Mouse (Mus musculus): Measurements from ENCODE around the gene Txnrd2. TPM values are rescaled to one million over a fixed set of nuclear protein-coding genes. Genes with fewer than 3 reads are reported as not detected.

Gene Txnrd2
- polyA plus RNA-seq, 1 experiment from 2014 or later: 83.7 TPM

GRCm38 (mm10) chr16:18409776-18410175 lies 16.4 kb upstream of the Txnrd2 start:
- H3K9me3 ChIP-seq (ENCODE audit: control insufficient read depth, low read length): no peaks in the 10 kb centered on the region
- H3K4me1 ChIP-seq (replicated peaks; ENCODE audit: control insufficient read depth, insufficient read depth, low read length): peaks cover 11% of the 10 kb centered on the region
- H3K36me3 ChIP-seq (ENCODE audit: control insufficient read depth, insufficient read depth, low read length): peaks cover 45% of the 10 kb centered on the region
- H3K4me3 ChIP-seq (ENCODE audit: low read depth, low read length): no peak overlapping the region
- WGBS: 84% methylated on average over 4 of the region's 4 CpGs
- H3K9ac ChIP-seq (ENCODE audit: low read depth, low read length): no peak overlapping the region
- no peak overlapping the region for H3K4me2 ChIP-seq
- H3K27ac ChIP-seq (ENCODE audit: low read depth, low read length): no peak overlapping the region
- no peaks in the 10 kb centered on the region for H3K27me3 ChIP-seq (replicated peaks; ENCODE audit: control insufficient read depth, insufficient read depth, low read length)
- DNase-seq (ENCODE audit: low spot score) (no peak), ATAC-seq (replicated peaks; ENCODE audit: low FRiP score) (no peak)

- peaks cover 45% of the 10 kb centered on the region for H3K36me3 ChIP-seq (ENCODE audit: control insufficient read depth, insufficient read depth, low read length)
- H3K27ac ChIP-seq (ENCODE audit: low read depth, low read length): no peak overlapping the region
- no peak for DNase-seq (ENCODE audit: low spot score)
- ATAC-seq (replicated peaks; ENCODE audit: low FRiP score): no peak
- WGBS: 91% methylated on average over 5 of the region's 5 CpGs
- peaks cover 9% of the 10 kb centered on the region for H3K4me1 ChIP-seq (replicated peaks; ENCODE audit: control insufficient read depth, insufficient read depth, low read length)
- no peak overlapping the region for H3K4me3 ChIP-seq (ENCODE audit: low read depth, low read length)
- no peaks in the 10 kb centered on the region for H3K27me3 ChIP-seq (replicated peaks; ENCODE audit: control insufficient read depth, insufficient read depth, low read length)
- no peak overlapping the region for H3K9ac ChIP-seq (ENCODE audit: low read depth, low read length)
- H3K9me3 ChIP-seq (ENCODE audit: control insufficient read depth, low read length): no peaks in the 10 kb centered on the region
- H3K4me2 ChIP-seq: no peak overlapping the region
Observed at GRCm38 (mm10) chr16:18410418-18410817, 15.8 kb upstream of the Txnrd2 start.

GRCm38 (mm10) chr16:18411026-18411649 lies 15.0 kb upstream of the Txnrd2 start:
- 87% methylated on average over 13 of the region's 13 CpGs for WGBS

GRCm38 (mm10) chr16:18411802-18412476 lies 14.2 kb upstream of the Txnrd2 start:
- Histone ChIP-seq H3K36me3 (ENCODE audit: control insufficient read depth, insufficient read depth, low read length) (peaks cover 46% of the 10 kb centered on the region), H3K27ac (ENCODE audit: low read depth, low read length) (0 out of 2 replicates have a peak overlapping the region, but pooled peaks have one; percentile 16), H3K4me2 (no peak overlapping the region), H3K27me3 (replicated peaks; ENCODE audit: control insufficient read depth, insufficient read depth, low read length) (no peaks in the 10 kb centered on the region), H3K9me3 (ENCODE audit: control insufficient read depth, low read length) (no peaks in the 10 kb centered on the region), H3K4me1 (replicated peaks; ENCODE audit: control insufficient read depth, insufficient read depth, low read length) (peaks cover 3% of the 10 kb centered on the region), H3K9ac (ENCODE audit: low read depth, low read length) (no peak overlapping the region), H3K4me3 (ENCODE audit: low read depth, low read length) (no peak overlapping the region)
- DNase-seq (ENCODE audit: low spot score): no peak
- WGBS: 81% methylated on average over 12 of the region's 12 CpGs
- ATAC-seq (replicated peaks; ENCODE audit: low FRiP score): no peak

More at GRCm38 (mm10) chr16:18411026-18411649, 15.0 kb upstream of the Txnrd2 start:
- Histone ChIP-seq H3K27me3 (replicated peaks; ENCODE audit: control insufficient read depth, insufficient read depth, low read length) (no peaks in the 10 kb centered on the region), H3K27ac (ENCODE audit: low read depth, low read length) (0 out of 2 replicates have a peak overlapping the region, but pooled peaks have one; percentile 16), H3K4me3 (ENCODE audit: low read depth, low read length) (no peak overlapping the region), H3K9ac (ENCODE audit: low read depth, low read length) (no peak overlapping the region), H3K4me2 (no peak overlapping the region), H3K4me1 (replicated peaks; ENCODE audit: control insufficient read depth, insufficient read depth, low read length) (peaks cover 3% of the 10 kb centered on the region), H3K36me3 (ENCODE audit: control insufficient read depth, insufficient read depth, low read length) (peaks cover 47% of the 10 kb centered on the region), H3K9me3 (ENCODE audit: control insufficient read depth, low read length) (no peaks in the 10 kb centered on the region)
- ATAC-seq (replicated peaks; ENCODE audit: low FRiP score) (no peak), DNase-seq (ENCODE audit: low spot score) (no peak)

- no peak for ATAC-seq (replicated peaks; ENCODE audit: low FRiP score)
- no peak overlapping the region for H3K4me2 ChIP-seq
- no peaks in the 10 kb centered on the region for H3K27me3 ChIP-seq (replicated peaks; ENCODE audit: control insufficient read depth, insufficient read depth, low read length)
- H3K9me3 ChIP-seq (ENCODE audit: control insufficient read depth, low read length): no peaks in the 10 kb centered on the region
- 80% methylated on average over 7 of the region's 7 CpGs for WGBS
- no peak overlapping the region for H3K4me3 ChIP-seq (ENCODE audit: low read depth, low read length)
- no peak overlapping the region for H3K27ac ChIP-seq (ENCODE audit: low read depth, low read length)
- H3K9ac ChIP-seq (ENCODE audit: low read depth, low read length): no peak overlapping the region
- peaks cover 5% of the 10 kb centered on the region for H3K4me1 ChIP-seq (replicated peaks; ENCODE audit: control insufficient read depth, insufficient read depth, low read length)
- no peak for DNase-seq (ENCODE audit: low spot score)
- H3K36me3 ChIP-seq (ENCODE audit: control insufficient read depth, insufficient read depth, low read length): peaks cover 43% of the 10 kb centered on the region
Observed at GRCm38 (mm10) chr16:18413032-18413816, 13.0 kb upstream of the Txnrd2 start.

GRCm38 (mm10) chr16:18416094-18416761 lies 10.0 kb upstream of the Txnrd2 start:
- no peak for DNase-seq (ENCODE audit: low spot score)
- no peak for ATAC-seq (replicated peaks; ENCODE audit: low FRiP score)
- Histone ChIP-seq H3K4me2 (no peak overlapping the region), H3K4me1 (replicated peaks; ENCODE audit: control insufficient read depth, insufficient read depth, low read length) (peaks cover 21% of the 10 kb centered on the region), H3K27me3 (replicated peaks; ENCODE audit: control insufficient read depth, insufficient read depth, low read length) (no peaks in the 10 kb centered on the region), H3K36me3 (ENCODE audit: control insufficient read depth, insufficient read depth, low read length) (peaks cover 22% of the 10 kb centered on the region; the same call in 1 of the 2 replicates), H3K9ac (ENCODE audit: low read depth, low read length) (no peak overlapping the region), H3K4me3 (ENCODE audit: low read depth, low read length) (no peak overlapping the region), H3K27ac (ENCODE audit: low read depth, low read length) (0 out of 2 replicates have a peak overlapping the region, but pooled peaks have one; percentile 60), H3K9me3 (ENCODE audit: control insufficient read depth, low read length) (no peaks in the 10 kb centered on the region)
- WGBS: 78% methylated on average over 18 of the region's 18 CpGs

GRCm38 (mm10) chr16:18416837-18417236 lies 9.3 kb upstream of the Txnrd2 start:
- DNase-seq (ENCODE audit: low spot score) (no peak), ATAC-seq (replicated peaks; ENCODE audit: low FRiP score) (no peak)
- Histone ChIP-seq H3K27me3 (replicated peaks; ENCODE audit: control insufficient read depth, insufficient read depth, low read length) (no peaks in the 10 kb centered on the region), H3K27ac (ENCODE audit: low read depth, low read length) (peak overlapping the region; percentile 60; the same call in 1 of the 2 replicates), H3K4me1 (replicated peaks; ENCODE audit: control insufficient read depth, insufficient read depth, low read length) (peaks cover 21% of the 10 kb centered on the region), H3K4me3 (ENCODE audit: low read depth, low read length) (no peak overlapping the region), H3K9ac (ENCODE audit: low read depth, low read length) (no peak overlapping the region), H3K4me2 (no peak overlapping the region), H3K36me3 (ENCODE audit: control insufficient read depth, insufficient read depth, low read length) (peaks cover 20% of the 10 kb centered on the region; the same call in 1 of the 2 replicates), H3K9me3 (ENCODE audit: control insufficient read depth, low read length) (no peaks in the 10 kb centered on the region)
- 82% methylated on average over 3 of the region's 3 CpGs for WGBS

- H3K4me2 ChIP-seq: no peak overlapping the region
- peaks cover 21% of the 10 kb centered on the region for H3K4me1 ChIP-seq (replicated peaks; ENCODE audit: control insufficient read depth, insufficient read depth, low read length)
- no peaks in the 10 kb centered on the region for H3K9me3 ChIP-seq (ENCODE audit: control insufficient read depth, low read length)
- H3K4me3 ChIP-seq (ENCODE audit: low read depth, low read length): no peak overlapping the region
- H3K27me3 ChIP-seq (replicated peaks; ENCODE audit: control insufficient read depth, insufficient read depth, low read length): no peaks in the 10 kb centered on the region
- peaks cover 22% of the 10 kb centered on the region; the same call in 1 of the 2 replicates for H3K36me3 ChIP-seq (ENCODE audit: control insufficient read depth, insufficient read depth, low read length)
- no peak overlapping the region for H3K27ac ChIP-seq (ENCODE audit: low read depth, low read length)
- DNase-seq (ENCODE audit: low spot score) (no peak), ATAC-seq (replicated peaks; ENCODE audit: low FRiP score) (no peak)
- H3K9ac ChIP-seq (ENCODE audit: low read depth, low read length): no peak overlapping the region
- WGBS: 90% methylated on average over 5 of the region's 5 CpGs
Observed at GRCm38 (mm10) chr16:18417491-18417890, 8.7 kb upstream of the Txnrd2 start.
